Mouse (Mus musculus): ENCODE results near the gene Glt1d1. TPM values are rescaled to one million over a fixed set of nuclear protein-coding genes. Genes with fewer than 3 reads are reported as not detected.
A peak's percentile ranks its signal among the peaks of the same experiment; 100 is the strongest.
"Not testable (repeated sequence)": the region's sequence is repeated elsewhere in the genome, so short reads cannot be mapped to it uniquely, and the experiment has no call there.

Glt1d1 gene
- polyA plus RNA-seq, 2 experiments, result 0.47 to 1.5 TPM

DNA sequence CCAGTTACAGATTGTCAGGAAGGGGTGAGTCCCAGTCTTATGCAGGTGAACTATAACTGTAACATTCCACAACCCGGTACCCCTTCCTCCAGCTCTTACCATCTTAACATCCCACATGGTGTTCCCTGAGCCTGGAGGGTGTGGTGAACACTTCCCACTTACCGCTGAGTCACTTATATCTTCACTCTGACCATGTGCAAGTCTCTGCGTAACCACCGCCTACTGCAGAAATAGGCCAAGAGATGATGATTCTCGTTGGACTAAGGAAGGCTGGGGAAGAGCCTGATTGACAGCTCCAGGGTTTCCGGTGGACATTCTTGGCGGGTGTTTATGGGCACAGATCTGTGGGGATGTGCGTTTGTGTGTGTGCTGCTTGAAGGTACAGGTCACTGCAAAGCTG, 73.9 kb downstream of the Glt1d1 start:
- Histone ChIP-seq H3K27me3 (ENCODE audit: control insufficient read depth, insufficient read depth, low read length) (no peaks in the 10 kb centered on the region), H3K4me2 (replicated peaks; ENCODE audit: low read depth, low read length, severe bottlenecking) (no peak overlapping the region), H3K36me3 (ENCODE audit: control insufficient read depth, insufficient read depth, low read length) (no peaks in the 10 kb centered on the region), H3K27ac (replicated peaks; ENCODE audit: low read depth, low read length) (no peak overlapping the region), H3K4me1 (ENCODE audit: control insufficient read depth, insufficient read depth, low read length) (no peaks in the 10 kb centered on the region), H3K4me3 (replicated peaks; ENCODE audit: low read length) (no peak overlapping the region), H3K9me3 (ENCODE audit: control insufficient read depth, low read length) (no peaks in the 10 kb centered on the region), H3K9ac (ENCODE audit: low read depth, low read length, severe bottlenecking) (no peak overlapping the region)
- ATAC-seq (ENCODE audit: low FRiP score, low read depth) (no peak), DNase-seq (ENCODE audit: low spot score) (no peak)
- WGBS, result 89% methylated on average over 8 of the region's 8 CpGs
- no peak for TF ChIP-seq POLR2A (IDR thresholded peaks at IDR 0.05; ENCODE audit: borderline replicate concordance, extremely low read depth, insufficient read depth, insufficient read length)

GRCm38 (mm10) chr5:127708143-127708542, 76.1 kb downstream of the Glt1d1 start:
- Histone ChIP-seq H3K4me2 (replicated peaks; ENCODE audit: low read depth, low read length, severe bottlenecking) (no peak overlapping the region), H3K27me3 (ENCODE audit: control insufficient read depth, insufficient read depth, low read length) (no peaks in the 10 kb centered on the region), H3K27ac (replicated peaks; ENCODE audit: low read depth, low read length) (no peak overlapping the region), H3K9ac (ENCODE audit: low read depth, low read length, severe bottlenecking) (no peak overlapping the region), H3K4me1 (ENCODE audit: control insufficient read depth, insufficient read depth, low read length) (no peaks in the 10 kb centered on the region), H3K9me3 (ENCODE audit: control insufficient read depth, low read length) (0 out of 2 replicates have a peak, but pooled peaks cover 5% of the 10 kb centered on the region), H3K36me3 (ENCODE audit: control insufficient read depth, insufficient read depth, low read length) (no peaks in the 10 kb centered on the region), H3K4me3 (replicated peaks; ENCODE audit: low read length) (no peak overlapping the region)
- 74% methylated on average over 9 of the region's 9 CpGs for WGBS
- TF ChIP-seq POLR2A (IDR thresholded peaks at IDR 0.05; ENCODE audit: borderline replicate concordance, extremely low read depth, insufficient read depth, insufficient read length), result no peak
- ATAC-seq (ENCODE audit: low FRiP score, low read depth) (no peak), DNase-seq (ENCODE audit: low spot score) (no peak)

GRCm38 (mm10) chr5:127714783-127715704, 83.0 kb downstream of the Glt1d1 start:
- H3K9me3 ChIP-seq (ENCODE audit: control insufficient read depth, low read length), result 0 out of 2 replicates have a peak, but pooled peaks cover 5% of the 10 kb centered on the region
- 78% methylated on average over 7 of the region's 7 CpGs for WGBS
- no peak overlapping the region for H3K9ac ChIP-seq (ENCODE audit: low read depth, low read length, severe bottlenecking)
- no peak for TF ChIP-seq POLR2A (IDR thresholded peaks at IDR 0.05; ENCODE audit: borderline replicate concordance, extremely low read depth, insufficient read depth, insufficient read length)
- no peaks in the 10 kb centered on the region for H3K27me3 ChIP-seq (ENCODE audit: control insufficient read depth, insufficient read depth, low read length)
- H3K36me3 ChIP-seq (ENCODE audit: control insufficient read depth, insufficient read depth, low read length), result no peaks in the 10 kb centered on the region
- H3K4me3 ChIP-seq (replicated peaks; ENCODE audit: low read length), result no peak overlapping the region
- DNase-seq (ENCODE audit: low spot score) (no peak), ATAC-seq (ENCODE audit: low FRiP score, low read depth) (no peak)
- no peaks in the 10 kb centered on the region for H3K4me1 ChIP-seq (ENCODE audit: control insufficient read depth, insufficient read depth, low read length)
- H3K27ac ChIP-seq (replicated peaks; ENCODE audit: low read depth, low read length), result no peak overlapping the region
- H3K4me2 ChIP-seq (replicated peaks; ENCODE audit: low read depth, low read length, severe bottlenecking), result no peak overlapping the region

DNA sequence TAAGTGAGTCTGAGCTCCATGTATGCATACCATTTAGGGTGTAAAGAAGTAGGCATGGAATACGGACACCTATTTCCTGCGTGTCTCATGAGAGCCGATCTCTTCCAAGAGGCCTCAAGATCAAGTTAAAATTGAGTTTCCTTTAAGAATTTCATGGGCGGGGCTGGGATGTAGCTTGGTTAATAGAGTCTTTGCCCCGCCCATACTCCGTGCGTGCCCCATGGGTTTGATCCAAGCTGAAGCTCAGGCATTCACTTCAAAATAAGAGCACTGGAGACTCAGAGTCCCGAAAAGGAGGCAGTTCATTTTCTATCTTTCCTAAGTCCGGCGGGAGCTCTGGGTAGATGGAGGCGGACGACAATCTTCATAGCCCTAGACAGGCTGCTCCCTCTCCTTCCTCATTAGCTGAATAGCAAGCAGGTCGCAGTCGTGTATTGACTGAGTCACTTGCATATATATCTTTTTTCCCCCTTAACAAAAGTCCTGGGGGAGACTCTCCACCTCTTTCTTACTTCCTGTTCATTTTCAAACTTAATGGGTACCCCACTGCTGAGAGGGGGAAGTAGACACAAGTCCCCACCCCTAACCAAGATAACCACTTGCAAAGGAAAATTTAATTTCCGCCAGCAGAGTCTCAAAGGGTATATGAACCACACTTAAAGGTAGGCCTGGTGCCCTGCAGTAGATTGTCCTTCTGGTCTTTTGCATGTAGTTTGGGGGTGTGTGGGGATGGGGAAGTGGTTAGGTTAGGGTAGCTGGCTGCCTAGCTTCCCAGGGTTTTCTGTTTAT, 88.7 kb downstream of the Glt1d1 start:
- WGBS, result 34% methylated on average over 15 of the region's 15 CpGs
- Histone ChIP-seq H3K27ac (replicated peaks; ENCODE audit: low read depth, low read length) (no peak overlapping the region), H3K4me3 (replicated peaks; ENCODE audit: low read length) (no peak overlapping the region), H3K9ac (ENCODE audit: low read depth, low read length, severe bottlenecking) (no peak overlapping the region), H3K9me3 (ENCODE audit: control insufficient read depth, low read length) (no peaks in the 10 kb centered on the region), H3K27me3 (ENCODE audit: control insufficient read depth, insufficient read depth, low read length) (no peaks in the 10 kb centered on the region), H3K4me2 (replicated peaks; ENCODE audit: low read depth, low read length, severe bottlenecking) (peak overlapping the region; percentile 37), H3K36me3 (ENCODE audit: control insufficient read depth, insufficient read depth, low read length) (no peaks in the 10 kb centered on the region), H3K4me1 (ENCODE audit: control insufficient read depth, insufficient read depth, low read length) (no peaks in the 10 kb centered on the region)
- ATAC-seq (ENCODE audit: low FRiP score, low read depth) (peak; percentile 74; the same call in 1 of the 2 replicates), DNase-seq (ENCODE audit: low spot score) (peak; percentile 79)
- TF ChIP-seq POLR2A (IDR thresholded peaks at IDR 0.05; ENCODE audit: borderline replicate concordance, extremely low read depth, insufficient read depth, insufficient read length), result no peak

DNA sequence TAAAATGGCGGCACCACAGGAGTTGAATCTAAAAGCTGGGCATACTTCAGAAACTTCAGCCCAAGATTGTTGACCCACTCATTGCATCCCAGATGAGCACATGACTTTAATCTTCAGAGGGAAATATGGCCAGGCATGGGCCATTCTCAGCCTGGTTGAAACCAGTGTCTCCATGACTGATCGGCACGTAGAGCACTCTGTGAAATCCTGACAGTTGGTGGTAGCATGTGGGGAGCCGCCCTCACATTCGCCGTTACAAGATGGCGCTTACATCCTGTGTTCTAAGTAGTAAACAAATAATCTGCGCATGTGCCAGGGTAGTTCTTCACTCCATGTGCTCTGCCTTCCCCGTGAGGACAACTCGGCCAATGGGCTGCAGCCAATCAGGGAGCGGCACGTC, 90.1 kb downstream of the Glt1d1 start:
- H3K4me1 ChIP-seq (ENCODE audit: control insufficient read depth, insufficient read depth, low read length); DNase-seq (ENCODE audit: low spot score): not testable (repeated sequence)
- WGBS, result 93% methylated on average over 12 of the region's 12 CpGs

More for the DNA sequence above, 90.1 kb downstream of the Glt1d1 start:
- H3K9ac ChIP-seq (ENCODE audit: low read depth, low read length, severe bottlenecking); H3K27ac ChIP-seq (replicated peaks; ENCODE audit: low read depth, low read length); H3K27me3 ChIP-seq (ENCODE audit: control insufficient read depth, insufficient read depth, low read length); H3K4me3 ChIP-seq (replicated peaks; ENCODE audit: low read length); H3K9me3 ChIP-seq (ENCODE audit: control insufficient read depth, low read length); H3K36me3 ChIP-seq (ENCODE audit: control insufficient read depth, insufficient read depth, low read length); H3K4me2 ChIP-seq (replicated peaks; ENCODE audit: low read depth, low read length, severe bottlenecking); ATAC-seq (ENCODE audit: low FRiP score, low read depth): not testable (repeated sequence)

Measured in limb, embryonic 14.5 days (tissue).